Mouse (Mus musculus) spleen, embryonic (tissue): ENCODE data around the gene Polr1c.

Experiments used
- CTCF ChIA-PET: fragments of 350-600 bp; sonication (Branson Sonifier 250); formaldehyde crosslinking; loops from one replicate; lab custom pipeline; 2022; lab: Charles Lee

Gene Polr1c

DNA sequence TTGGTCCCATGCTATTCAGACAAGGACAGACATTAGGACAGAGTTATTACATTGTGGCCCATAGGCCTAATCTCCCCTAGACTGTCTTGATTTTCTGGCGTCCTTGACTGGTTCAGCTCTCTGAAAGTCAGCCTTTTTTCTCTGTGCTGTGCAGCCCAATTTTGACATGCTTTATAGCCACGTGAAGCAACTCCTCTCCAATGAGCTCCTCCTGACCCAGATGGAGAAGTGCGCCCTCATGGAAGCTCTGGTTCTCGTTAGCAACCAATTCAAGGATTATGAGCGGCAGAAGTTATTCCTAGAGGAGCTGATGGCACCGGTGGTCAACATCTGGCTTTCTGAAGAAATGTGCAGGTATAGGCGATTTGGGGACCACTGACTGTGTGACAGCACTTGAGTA lies 20.3 kb downstream of the Polr1c start:
- CTCF ChIA-PET = no interaction called here

DNA sequence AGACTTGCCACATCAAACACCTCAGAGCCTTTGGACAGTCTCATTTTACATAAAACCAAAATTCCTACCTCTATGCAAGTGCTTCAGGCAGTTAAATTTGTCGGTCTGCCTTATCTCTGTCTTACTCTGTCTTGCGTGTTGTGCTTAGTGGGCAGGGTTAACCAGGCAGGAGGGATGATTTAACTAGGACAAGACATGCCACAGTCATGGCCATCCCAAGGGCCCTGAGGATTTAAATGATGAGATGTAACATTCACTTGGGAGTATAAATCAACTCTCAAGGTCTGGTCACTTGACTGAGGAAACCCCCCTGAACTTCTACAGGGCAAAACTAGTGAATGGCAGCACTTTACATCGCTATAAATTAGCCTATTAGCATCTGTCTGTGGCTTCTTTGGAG lies 26.3 kb downstream of the Polr1c start:
- CTCF ChIA-PET = no interaction called here

DNA sequence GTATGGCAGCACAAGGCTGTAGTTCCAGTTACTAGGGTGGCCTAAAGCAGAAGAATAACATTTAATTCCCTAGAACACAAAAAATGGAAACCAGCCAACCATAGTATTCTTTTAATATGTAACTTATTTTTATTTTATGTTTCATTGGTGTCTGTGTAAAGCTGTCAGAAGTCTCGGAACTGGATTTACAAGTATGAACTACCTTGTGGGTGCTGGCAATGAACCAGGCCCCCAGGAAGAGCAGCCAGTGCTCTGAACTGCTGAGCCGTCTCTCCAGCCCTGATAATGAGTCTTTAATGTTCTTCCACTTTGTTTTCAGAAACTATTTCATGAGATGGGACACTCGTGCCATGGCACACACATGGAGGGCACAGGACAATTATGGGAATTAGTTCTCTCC lies 37.3 kb downstream of the Polr1c start:
- CTCF ChIA-PET = no interaction called here

DNA sequence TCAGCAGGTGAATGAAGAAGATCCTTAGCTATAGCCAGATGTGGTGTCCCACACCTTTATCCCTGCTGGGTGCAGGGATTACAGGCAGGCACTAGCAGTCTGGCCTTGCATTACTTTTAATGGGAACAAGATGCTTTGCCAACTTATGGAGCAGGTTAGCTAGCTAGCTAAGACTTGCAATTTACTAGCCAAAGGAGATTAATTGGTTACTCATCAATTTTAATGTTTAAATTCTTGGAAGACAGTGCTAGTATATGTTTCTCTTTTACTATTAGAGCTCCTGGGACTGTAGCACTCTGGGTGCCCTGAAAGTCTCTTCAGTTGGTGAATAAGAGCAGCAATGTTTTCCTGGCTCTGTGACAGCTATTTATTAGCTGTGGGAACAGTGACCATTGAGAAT lies 41.2 kb downstream of the Polr1c start:
- CTCF ChIA-PET = no interaction called here

DNA sequence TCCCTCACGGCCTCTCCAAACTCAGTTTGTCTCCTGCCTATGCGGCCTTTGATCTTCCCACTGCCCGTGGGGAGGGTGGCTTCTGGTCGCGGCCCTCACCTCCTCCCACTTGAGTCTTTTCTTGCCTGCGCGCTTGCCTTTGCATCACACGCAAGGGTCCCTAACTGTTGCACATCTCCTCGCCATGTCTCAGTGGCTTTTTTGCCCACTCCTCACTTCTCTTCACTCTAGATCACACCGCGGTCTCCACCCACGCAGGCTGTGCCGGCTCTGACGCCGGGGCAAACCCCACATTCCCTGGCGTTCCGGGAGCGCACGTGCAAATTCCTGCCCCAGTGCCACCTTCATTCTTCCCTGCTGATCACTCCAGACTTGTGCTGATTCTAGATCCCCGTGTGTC lies 44.8 kb downstream of the Polr1c start:
- CTCF ChIA-PET = no interaction called here

DNA sequence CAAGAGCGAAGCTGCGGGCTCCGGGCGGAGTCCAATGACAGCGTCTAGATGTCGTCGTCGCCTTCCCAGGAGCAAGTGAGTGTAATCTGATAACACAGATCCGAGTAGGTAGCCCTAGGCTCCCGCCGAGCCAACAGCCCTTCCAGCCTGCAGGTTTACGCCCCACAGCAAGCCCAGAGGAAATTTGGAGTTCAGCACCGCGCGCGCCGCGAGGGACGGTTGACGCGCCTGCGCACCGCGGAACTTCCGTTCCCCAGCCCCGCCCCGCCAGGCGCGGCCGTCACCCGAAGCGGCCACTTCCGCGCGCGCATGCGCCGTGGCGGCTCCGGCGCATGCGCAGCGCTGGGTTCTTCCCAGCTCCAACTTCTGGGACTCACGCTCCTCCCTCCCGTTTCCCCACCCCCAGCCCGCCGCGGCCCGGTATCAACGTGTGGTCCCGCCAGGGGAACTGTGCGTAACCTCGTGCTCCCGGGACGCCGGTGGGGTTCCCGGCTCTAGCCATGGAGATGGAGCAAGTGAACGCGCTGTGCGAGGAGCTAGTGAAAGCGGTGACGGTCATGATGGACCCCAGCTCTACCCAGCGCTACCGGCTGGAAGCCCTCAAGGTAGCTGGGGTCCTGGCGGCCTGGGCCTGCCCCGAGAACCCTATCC lies 45.3 kb downstream of the Polr1c start, which contains the start of the genes Polh and Xpo5:
TSS of gene Polh (minus strand) at position 225 of the 651 bp plus-strand sequence.
TSS of gene Xpo5 (plus strand) at position 362 of the 651 bp plus-strand sequence.
- CTCF ChIA-PET = no interaction called here

DNA sequence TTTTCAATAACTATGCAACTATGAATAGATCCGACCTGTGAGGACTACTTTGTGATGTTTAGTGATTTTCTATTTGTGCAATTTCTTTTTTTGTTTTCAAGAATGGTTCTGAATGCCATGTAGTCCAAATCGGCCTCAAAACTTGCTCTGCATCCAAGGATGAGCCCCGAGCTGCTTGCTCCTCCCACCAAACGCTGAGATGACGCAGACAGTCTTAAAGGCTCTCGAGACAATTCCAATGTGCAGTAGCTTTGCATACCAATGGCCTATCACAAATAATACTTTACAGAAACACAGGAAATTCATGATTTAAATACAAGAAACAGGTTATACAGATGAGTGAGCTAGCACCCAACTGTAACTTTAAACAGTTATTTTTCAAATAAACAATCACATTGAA lies 46.7 kb downstream of the Polr1c start:
- CTCF ChIA-PET = no interaction called here
